Mouse (Mus musculus) megakaryocyte-erythroid progenitor cell, adult 5-6 weeks (primary cell): ENCODE results near the gene 2310007B03Rik. TPM values are rescaled to one million over a fixed set of nuclear protein-coding genes. Genes with fewer than 3 reads are reported as not detected.

ENCODE experiments used
- ATAC-seq: replicated peaks from 2 replicates; pipeline ENCODE4 v1.8.0; 2016; ENCODE audit warnings: mild to moderate bottlenecking, inconsistent platforms; ENCODE audit not compliant: severe bottlenecking, poor library complexity, low FRiP score, low TSS enrichment
- total RNA-seq, 2 experiments: library from RNA; stranded (forward) in 1 of 2; stranded (reverse) in 1 of 2; fragments of 200-1000, 215-1000 nt in 1 of 2; fragments of >200 nt in 1 of 2; fragmentation: Nextera tagmentation in 1 of 2; gene quantifications; 2 replicates each; pipeline ENCODE4 v1.2.3; 2014 to 2017

2310007B03Rik gene
- total RNA-seq, 2 experiments from 2014 or later = not detected

DNA sequence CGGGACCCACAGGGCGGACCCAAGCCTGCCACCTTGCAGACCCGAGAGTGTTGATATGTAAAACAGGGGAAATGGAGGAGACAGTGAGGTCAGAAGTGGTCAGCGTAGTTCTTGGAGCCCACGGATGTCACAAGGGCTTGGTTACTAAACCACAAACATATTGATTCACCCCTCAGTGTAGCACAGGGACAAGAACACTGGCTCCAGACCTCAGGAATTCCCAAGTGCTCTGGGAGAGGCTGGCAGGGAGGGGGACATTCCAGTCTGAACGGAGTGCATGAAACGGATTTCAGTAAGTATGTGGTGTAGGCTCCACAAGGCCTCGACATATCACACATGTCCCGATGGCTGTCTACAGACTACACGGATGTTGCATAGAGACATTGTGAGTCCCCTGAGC, 1.2 kb upstream of the 2310007B03Rik start:
- ATAC-seq = no peak

DNA sequence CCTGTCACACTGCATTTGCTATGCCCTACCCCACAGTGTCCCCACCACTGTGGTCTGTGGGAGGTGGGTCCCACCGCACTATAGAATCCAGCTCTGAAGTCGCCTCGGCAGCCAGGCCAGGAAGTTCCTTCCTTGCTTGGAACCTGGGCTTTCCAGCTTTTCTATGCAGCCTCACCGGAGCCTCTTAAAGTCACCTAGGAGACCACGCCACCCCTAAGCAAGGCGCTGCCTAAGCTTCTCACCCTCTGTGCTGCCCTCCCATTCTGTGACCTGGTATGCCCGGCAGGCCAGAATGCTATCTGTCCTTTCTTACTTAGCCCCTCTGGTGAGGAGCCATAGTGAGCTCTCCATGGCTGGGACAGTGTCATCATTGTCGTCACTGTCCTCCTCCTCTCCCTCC, 602 bp upstream of the 2310007B03Rik start:
- no peak for ATAC-seq

DNA sequence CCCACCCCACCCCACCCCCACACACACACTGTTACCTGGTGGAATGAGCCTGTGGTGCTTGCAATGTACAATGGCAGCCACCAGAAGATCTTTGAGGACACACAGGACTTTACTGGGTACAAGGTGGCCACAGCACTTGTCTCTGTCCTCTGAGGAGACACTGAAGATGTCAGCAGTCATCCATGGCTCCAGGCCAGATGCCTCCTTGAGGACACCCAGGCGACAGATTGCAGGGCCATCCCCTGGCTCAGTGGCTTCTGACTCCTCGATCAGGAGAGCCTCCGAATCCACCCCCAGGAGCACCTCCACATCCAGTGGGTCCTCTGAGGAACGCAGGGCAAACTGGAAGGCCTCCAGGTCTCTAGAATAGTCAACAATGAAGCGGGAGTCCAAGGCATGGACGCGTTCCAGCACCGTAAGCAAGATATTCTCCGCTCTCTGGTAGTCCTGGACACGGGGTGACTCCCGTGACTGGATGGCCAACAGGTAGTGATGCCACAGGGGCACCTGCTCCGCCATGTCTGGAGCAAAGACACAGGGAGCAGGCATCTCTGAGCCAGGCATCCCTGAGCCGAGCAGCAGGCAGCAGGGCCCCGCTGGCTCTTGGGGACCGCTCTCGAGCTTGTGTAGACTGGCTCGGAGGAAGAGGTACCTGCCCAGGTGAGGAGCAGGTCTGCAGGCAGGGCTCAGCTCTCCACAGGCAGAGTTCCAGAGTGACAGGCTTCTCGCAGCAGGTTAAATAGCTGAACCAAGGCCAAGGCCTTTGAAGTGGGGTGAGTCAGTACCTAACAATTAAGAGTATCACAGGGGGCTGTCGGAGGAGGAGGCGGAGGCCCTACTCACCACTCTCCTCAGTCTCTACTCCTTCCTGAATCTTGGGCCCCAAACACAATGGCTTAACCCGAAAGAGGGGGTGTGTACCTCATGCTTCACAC, 915 bp downstream of the 2310007B03Rik start:
- ATAC-seq = no peak

DNA sequence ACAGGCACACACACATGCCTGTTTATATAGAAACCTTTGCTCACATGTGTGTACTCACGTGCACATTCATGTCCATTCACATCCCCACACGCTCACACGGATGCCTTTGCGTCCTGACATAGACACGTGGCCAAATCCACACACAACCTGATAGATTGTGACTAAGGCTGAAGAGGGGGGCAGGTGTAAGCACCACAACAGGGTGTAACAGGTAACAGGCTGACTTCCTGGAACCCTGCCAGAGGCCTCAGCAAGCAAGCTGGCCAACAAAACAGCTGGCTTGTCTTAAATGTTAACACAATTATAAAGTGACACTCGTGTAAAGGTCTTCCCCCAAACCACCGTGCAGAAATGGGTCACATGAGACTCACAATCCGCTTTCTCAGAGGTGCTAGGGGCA, 1.8 kb downstream of the 2310007B03Rik start:
- no peak for ATAC-seq

DNA sequence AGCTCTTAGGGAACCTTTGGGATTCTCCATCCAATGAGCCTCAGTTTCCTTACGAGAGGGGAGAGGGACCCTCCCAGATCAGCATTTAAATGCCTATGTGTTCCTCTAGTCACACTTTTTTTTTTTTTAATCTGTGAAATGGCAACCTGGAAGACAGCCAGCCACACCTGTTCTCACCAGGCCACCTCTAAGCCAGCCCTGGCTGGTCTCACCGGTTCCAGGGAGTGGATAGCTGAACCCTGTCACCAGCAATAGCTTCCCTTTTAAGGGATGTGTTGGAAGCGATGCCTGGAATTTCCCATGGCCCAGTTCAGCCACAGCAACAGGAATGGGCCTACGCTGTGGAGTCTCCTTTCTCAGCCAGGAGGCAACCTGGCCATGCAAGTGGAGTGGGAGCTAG, 3.2 kb downstream of the 2310007B03Rik start:
- no peak for ATAC-seq

DNA sequence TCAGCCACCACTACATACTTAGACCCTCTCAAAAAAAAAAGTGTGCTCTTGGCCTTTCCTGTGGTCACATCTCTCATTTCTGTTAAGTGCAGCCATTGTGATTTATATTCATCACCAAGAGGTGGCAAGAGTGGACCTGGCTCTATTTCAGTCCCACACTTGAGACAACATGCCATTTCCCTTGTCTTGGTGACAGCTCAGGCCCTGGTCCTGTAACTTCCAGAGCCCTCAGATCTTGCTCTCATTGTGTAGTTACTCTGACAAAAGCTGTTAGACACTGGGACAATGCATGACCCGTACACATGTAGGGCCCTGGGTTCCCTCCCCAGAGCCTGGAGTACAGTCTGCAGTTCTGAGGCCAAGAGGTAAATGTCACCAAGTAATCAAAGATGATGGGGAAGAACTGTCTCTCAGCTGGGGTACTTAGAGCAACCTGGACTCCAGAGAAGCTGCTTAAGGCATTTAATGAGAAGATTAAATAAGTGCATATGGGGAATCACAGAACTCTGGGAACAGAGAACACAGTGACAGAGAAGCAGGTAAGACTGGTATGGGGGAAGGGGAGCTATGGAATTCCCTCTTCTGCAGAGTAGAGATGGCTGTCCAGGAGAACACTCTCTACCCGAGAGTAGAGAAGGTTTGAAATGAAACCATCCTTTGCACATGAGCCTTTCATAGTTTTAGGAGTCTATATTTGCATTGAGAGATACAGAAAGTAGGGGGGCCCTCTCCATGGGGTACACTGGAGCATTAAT, 9.7 kb downstream of the 2310007B03Rik start:
- ATAC-seq = no peak

DNA sequence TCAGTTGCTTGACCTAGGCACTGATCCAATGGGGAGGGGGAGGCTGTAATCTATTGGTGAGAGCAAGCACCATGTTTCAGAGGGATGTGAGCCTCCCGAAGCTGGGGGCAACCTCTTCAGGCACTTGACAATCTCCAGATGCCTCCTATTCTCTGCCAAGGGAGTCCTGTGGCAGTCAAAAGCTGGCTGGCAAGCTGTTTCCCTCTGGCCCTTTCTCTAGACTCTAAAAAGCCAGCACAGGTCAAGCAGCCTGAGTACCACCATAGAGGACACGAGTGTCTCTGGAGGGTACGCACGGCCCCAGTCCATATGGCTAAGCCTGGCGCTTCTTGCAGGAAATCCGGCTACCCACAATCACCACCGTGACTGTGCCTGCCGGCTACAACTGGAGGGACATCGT, 16.6 kb downstream of the 2310007B03Rik start:
- ATAC-seq = no peak

DNA sequence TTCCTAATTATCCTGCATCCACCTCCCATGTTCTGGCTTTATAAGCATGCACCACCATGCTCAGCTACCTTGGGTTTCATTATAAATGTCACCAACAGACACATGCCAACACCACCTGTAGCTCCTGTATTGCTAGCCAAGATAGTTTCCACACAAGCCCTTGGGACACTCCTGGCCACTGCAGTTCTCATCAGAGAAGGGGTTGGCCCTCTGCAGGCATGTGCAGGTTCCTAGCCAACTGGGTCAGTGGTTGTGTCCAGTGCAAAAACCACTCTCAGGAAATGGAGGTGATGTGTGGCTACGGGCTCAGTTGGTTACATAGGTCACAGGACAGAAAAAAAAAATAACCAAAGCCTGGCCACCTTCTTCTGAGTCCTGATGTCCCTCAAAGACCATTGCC, 17.9 kb downstream of the 2310007B03Rik start:
- no peak for ATAC-seq

DNA sequence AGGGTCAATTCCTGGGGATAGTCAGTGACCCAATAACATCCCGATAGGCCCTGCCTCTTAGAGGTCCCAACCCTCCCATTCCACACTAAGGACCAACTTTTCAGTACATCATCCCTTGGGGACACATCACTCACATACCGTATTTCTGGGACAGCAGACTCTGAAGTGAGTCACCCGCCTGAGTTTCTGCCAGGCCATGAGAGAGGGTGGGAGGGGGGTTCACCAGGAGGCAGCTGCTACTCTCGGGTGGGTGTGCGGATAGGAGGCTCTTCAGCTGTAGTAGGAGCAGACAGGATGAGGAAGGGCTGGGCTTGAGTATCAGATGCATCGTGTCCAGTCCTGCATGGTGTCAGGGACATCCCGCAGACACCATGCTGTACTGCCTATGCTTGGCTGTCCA, 21.0 kb downstream of the 2310007B03Rik start:
- no peak for ATAC-seq

DNA sequence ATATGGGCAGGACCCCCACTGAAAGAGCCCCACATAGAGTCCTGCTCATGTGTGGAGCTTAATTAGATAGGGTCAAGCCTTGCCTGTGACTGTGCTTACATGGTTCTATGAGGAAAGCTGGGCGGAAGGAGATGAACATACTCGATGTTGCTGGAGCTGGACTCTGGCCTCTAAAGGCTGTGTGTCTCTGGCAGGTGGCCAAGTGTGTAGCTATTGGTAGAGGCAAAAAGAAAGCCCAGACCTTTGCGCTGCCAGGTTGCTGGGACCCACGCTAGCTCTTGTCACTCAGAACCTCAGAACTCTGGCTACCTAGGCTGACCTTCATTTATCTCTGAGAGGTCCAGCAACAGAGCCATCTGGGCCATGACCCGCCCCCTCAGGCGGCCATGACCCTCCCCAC, 22.2 kb downstream of the 2310007B03Rik start:
- no peak for ATAC-seq

DNA sequence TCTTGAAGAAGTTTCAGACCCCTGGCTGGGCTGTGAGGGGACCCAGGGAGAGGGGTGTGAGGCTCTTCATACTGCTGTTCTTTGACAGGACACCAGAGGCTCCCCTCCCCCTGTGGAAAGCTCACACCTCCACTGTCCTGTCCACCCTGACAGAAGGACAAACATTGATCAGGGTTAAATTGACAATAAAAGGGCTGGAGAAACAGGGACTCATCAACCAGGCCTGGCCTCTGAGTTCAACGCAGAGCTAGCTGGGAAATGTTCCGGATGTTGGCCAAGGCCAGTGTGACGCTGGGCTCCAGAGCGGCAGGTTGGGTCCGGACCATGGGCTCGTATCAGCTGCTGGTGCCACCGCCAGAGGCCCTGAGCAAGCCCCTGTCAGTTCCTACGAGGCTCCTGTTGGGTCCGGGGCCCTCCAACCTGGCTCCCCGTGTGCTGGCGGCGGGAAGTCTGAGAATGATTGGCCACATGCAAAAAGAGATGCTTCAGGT, 25.7 kb downstream of the 2310007B03Rik start, which contains the start of gene Agxt:
Gene Agxt, plus strand, starts transcription at position 205 of the 491 bp plus-strand sequence.
- ATAC-seq = no peak

DNA sequence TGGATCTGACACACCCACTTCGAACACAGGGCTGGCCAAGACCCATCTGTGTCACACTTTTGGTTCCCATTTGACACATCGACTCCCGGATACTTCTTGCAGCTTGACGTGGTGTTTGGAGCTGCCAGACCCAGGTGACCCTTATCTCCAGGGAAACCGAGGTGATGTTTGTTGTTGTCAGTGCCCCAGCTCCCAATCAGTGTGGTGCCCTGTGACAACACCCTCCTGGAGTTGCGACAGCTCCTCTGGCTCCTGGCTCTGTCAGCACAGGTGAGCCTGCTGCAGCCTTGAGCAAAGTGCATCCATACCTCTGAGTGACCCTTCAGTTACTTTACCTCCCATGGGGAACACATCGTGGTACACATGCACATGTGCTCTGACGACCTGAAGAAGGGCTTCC, 28.1 kb downstream of the 2310007B03Rik start:
- no peak for ATAC-seq

DNA sequence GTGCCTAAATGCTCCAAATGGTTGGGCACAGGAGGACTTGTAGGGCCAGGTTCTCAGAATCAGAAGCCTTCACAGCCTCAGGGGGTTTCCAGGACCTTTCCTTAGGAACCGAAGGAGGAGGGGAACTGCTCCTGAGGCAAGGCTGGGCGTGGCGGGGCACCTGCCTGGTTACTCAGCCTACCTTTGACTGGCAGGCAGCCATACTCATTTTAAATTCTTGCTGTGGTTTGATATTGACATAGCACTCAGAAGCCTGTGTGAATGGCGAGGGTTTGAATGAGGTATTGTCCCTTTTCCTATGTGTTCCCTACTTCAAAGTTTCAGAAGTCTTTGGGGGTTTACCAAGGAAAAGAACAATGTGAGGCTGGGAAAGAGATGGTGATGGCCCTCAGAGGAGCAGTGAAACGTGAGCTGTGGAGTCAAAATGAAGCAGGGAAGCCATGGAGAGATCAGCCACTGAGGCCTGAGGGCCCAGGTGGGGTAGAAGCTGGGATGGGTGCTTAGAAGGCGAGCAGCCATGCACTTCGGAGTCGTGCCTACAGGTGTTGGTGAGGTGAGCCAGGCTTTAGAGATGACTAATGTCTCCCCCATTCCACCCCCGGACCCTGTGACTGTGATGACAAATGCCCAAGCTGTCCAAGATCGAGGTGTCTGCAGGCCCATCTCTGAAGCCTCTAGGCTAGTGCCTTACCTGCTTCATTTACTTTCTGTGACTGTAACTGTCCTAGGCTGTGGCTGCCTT, 30.3 kb downstream of the 2310007B03Rik start:
- no peak for ATAC-seq

DNA sequence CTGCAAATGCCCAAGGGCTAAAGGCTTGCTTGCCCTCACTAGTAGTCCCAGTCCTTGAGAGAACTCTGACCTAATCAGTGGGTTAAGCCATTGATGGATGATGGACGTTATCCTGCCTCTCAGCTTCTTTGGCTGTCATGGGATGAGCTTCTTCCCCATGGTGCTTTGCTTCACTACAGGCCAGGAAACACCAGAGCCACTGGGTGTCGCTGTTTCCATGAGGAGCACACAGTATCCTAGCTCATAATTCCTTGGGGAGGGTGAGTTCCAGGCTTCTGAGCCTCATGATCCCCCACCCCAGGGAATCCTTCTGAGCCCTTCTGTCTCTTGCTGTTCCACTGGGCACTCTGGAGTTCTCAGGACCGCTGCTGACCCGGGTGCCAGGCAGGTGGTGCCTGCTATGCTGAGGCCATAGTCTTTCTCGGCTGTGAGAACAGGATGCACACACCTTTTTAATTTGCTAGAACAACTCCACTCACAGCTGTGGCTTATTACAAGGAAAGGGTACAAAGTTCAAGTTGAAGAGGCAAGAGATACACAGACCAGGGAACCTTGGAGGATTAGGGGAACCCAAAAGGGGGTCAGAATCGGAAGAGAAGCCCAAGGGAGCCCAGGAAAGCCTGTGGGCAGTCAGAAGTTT, 31.9 kb downstream of the 2310007B03Rik start:
- peak; percentile 57; the same call in 1 of the 2 replicates for ATAC-seq

DNA sequence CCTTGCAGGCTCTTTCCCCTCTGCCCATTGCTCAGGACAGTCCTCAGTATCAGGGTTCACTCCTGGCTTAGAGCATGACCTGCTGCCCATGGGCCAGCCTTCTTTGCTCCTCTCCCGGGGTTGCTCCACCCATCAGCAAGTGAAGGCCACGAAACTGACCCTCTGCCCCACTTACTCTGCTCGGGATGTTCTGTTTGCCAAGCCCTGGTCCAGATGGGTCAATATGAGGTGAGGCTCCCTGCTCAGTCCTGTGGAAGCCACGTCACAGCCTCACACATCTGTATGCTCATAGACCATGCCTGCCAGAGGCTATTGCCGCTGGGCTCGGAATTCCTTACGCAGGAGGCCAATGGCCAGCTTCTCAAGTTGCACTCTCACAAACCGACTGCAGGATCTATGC, 32.5 kb downstream of the 2310007B03Rik start:
- ATAC-seq = no peak

DNA sequence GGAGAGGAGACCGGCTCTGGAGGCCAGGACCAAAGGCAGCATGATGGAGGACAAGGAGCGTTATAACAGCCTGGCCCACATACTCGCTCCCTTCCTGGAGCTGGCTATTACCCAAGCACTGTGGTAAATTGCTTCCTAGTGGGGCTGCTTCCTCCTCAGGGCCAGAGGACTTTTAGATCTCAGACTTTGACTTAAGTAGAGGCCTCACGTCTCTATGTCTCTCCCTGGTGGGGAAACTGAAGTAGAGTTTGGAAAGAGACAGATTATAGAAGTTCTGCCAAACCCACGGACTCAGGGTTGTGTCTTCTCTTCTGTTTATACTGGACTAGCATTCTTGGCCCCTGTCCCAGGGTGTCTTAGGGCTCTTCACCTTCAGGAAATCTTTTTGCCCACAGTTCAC, 35.5 kb downstream of the 2310007B03Rik start:
- no peak for ATAC-seq

DNA sequence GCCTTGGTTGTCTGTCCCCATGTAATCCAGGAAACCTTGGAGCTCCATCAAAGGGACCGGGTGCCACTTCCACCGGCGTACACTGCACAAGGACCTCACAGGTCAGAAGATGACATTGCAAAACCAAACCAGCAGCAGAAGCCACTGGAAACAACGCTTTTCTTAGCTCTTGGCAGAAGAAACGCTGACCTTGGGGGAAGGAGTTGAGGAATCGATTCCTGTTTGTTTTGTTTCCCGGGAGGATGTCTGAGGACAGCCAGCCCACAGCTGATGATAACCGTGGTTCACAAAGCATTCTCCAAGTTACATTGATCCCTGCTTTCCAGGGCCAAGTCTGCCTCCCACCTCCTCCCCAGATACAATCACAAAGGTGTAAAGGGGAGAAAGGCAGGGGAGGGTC, 36.7 kb downstream of the 2310007B03Rik start:
- ATAC-seq = no peak

DNA sequence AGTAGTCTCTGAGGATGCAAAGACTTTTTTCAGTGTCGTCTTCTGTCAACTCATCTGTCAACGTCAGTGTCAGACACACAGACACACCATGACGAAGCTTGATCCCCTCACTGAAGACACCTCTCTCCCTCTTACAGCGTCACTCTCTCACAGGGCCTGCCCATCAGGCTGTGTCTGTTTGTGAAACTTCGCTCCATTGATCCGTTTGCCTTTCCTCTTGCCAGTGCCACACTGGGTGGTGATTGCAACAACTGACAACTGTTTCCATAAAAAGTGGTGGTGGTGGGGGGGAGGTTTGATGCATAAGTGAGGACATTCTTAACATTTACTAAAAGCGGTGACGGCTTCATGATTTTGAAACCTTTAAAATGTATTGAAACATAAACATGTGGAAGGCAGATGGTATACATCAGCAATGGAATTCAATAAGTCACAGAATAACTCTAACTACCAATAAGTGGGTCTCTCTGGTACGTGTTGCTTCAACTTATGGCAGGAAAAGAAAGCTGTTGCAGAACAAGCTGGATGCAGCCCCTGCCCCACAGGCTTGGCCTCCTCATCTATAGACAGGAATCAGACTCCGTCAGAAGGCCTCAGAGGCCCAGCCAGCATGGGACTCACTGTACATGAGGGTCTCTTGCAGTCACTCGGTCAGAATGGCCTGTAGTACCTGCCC, 37.4 kb downstream of the 2310007B03Rik start:
- ATAC-seq = no peak

DNA sequence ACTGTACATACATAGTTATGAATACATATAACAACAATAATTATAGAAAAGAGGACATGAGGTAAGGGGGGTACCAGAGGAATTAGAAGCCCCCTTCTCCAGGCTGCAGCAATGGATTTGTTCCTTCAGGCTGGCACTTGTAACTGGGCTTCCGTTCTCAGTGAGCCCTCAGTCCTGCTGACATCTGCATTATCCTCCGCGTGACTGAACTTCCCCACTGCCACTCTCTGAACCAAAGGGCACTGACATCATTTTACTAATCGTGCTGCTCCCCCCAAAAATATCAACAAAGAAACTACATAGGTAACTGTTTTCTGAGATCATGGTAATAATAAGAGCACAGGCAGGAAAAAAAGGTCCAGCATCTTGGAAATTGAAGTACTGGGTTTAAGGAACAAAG, 41.9 kb downstream of the 2310007B03Rik start:
- no peak for ATAC-seq
